Mouse (Mus musculus) liver, adult 2 months (tissue): ENCODE measurements around the gene Hes7.

Source experiments
- CTCF ChIP-seq: fragments of 200-500 bp; IDR thresholded peaks from 2 replicates; pipeline ENCODE4 v1.5.1; 2011; ENCODE audit warnings: low read depth, low read length, control low read depth
- POLR2A ChIP-seq: fragments of 200-500 bp; IDR thresholded peaks from 2 replicates; pipeline ENCODE4 v1.6.1; 2011; ENCODE audit warnings: low read length, control low read depth; ENCODE audit not compliant: insufficient read depth; ENCODE audit errors: extremely low read depth

DNA sequence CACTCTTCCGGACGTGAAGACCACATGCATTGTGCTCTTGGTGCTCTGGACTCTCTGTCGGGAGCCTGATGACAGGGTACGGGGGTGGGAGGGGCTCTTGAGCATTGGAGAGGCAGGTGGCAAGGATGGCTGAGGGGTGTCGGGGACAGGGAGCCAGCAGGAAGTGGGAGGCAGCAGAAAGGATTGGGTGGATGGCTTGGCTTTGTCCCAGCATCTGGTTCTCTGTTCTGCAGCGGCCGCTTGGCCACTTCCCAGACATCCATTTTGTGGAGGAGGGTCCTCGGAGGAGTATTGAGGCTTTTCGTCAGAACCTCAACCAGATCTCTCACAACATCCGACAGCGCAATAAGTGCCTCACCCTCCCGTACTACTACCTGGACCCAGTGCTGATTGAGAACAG, 49.1 kb downstream of the Hes7 start:
- TF ChIP-seq POLR2A (no peak), CTCF (no peak)
